Mouse (Mus musculus): ENCODE measurements around the gene Prpf6. TPM values are rescaled to one million over a fixed set of nuclear protein-coding genes. Genes with fewer than 3 reads are reported as not detected.

Prpf6 gene
- polyA plus RNA-seq, 1 experiment from 2014 or later: 69.5 TPM

DNA sequence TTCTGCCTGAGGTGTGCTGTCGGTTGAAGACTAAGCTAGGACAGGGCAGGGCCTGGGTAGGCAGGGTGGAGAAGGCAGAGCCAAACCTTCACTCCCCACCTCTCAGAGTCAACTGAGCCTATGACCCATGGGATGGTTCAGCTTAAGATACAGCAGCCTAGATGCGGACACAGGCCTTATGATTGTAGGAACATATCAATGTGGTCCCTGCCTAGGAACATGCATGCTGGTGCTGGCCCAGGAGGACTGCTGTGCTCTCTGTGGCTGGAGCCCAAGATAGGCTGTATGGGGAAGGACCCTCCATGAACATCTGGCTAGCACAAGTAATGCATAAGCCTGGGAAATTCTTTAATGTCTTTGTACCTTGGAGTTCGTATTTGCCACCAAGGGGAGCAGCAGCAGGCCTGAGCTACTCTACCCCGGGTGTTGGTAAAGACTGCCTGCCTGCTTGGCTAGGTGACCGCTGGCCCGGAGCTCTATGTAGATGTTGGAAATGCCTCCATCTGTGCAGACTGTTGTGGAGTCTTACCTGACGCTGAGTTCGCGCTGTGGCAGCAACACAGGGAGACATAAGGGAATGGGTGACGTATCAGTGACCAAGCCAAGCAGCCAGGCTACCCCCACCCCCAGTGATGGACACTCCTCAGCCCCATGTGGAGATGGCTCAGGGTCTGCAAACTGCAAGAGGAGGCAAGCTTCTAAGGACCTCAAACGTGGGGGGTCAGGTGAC is 19.6 kb upstream of the Prpf6 start:
- Histone ChIP-seq H3K9me3 (replicated peaks) (no peaks in the 10 kb centered on the region), H3K4me3 (replicated peaks) (no peak overlapping the region), H3K4me1 (no peaks in the 10 kb centered on the region), H3K4me2 (no peak overlapping the region), H3K27me3 (no peaks in the 10 kb centered on the region), H3K36me3 (peaks cover 27% of the 10 kb centered on the region), H3K9ac (no peak overlapping the region), H3K27ac (no peak overlapping the region)
- ATAC-seq (replicated peaks; ENCODE audit: low FRiP score): no peak
- 90% methylated on average over 11 of the region's 11 CpGs for WGBS

DNA sequence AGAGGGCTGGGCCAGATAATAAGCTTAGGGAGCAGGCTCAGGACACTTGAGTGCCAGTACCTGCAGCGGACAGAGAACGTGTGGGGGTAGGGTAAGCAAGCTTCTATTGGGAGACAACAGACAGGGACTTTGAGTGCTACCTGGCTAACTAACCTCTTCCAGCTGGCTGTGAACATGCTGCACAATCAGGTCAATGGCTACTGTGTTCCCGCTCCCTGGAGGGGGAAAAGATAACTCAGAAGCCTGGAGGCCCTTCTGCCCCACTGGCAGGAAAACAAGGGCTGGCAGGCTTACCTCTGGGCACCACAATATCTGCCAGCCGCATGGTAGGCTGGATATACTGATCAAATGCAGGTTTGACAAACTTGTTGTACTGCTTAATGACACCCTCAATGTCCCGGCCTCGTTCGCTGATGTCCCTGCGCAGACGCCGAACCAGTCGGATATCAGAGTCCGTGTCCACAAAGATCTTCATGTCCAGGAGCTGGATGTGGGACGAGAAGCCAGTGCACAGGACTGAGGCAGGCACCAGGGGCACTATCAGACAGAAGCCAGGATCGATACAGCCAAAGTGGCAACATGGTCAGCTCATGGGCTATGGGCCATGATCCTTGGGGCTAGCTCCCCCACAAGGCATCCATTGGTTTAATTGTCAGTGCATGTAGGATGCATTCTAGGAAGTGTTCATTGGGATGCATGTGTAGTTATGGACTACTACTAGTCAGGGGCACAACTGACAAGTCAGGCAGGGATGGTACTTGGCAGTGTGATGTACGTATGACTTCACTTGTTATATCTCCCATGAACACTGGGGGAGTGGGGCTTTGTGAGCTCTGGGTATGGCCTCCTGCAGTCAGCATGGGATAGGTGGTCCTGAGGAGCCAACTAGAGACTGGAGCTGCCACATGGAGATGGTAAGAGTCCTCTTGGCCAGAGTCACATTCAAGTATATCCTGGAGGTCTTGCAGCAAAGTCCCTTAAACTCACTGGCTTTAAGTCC is 18.4 kb upstream of the Prpf6 start:
- no peak overlapping the region for H3K27ac ChIP-seq
- H3K4me2 ChIP-seq: no peak overlapping the region
- no peaks in the 10 kb centered on the region for H3K9me3 ChIP-seq (replicated peaks)
- 91% methylated on average over 15 of the region's 15 CpGs for WGBS
- peaks cover 5% of the 10 kb centered on the region for H3K4me1 ChIP-seq
- H3K36me3 ChIP-seq: peaks cover 27% of the 10 kb centered on the region
- no peaks in the 10 kb centered on the region for H3K27me3 ChIP-seq
- no peak for ATAC-seq (replicated peaks; ENCODE audit: low FRiP score)
- H3K9ac ChIP-seq: no peak overlapping the region
- no peak overlapping the region for H3K4me3 ChIP-seq (replicated peaks)

DNA sequence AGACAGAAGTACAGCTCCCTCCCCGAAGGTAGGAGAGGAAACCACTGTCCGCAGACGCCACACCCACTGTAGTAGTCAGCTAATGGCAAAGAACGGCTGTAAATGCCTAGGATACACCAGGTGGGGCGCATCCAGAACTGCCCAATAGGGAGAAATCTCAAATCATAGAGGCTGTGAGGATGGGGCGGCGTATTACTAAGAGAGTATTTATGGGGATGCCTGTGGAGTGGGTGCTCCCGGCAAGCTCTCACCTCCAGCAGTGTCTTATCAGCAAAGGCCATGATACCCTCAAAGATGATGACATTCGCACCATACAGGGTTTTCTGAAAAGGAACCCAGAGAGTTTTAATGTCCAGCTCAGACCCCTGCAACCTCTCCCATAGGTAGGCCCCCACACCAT is 17.7 kb upstream of the Prpf6 start:
- ATAC-seq (replicated peaks; ENCODE audit: low FRiP score): no peak
- peaks cover 12% of the 10 kb centered on the region for H3K4me1 ChIP-seq
- H3K9me3 ChIP-seq (replicated peaks): no peaks in the 10 kb centered on the region
- H3K4me3 ChIP-seq (replicated peaks): no peak overlapping the region
- WGBS: 91% methylated on average over 9 of the region's 9 CpGs
- H3K27ac ChIP-seq: no peak overlapping the region
- peaks cover 27% of the 10 kb centered on the region for H3K36me3 ChIP-seq
- no peak overlapping the region for H3K4me2 ChIP-seq
- H3K27me3 ChIP-seq: no peaks in the 10 kb centered on the region
- H3K9ac ChIP-seq: no peak overlapping the region

DNA sequence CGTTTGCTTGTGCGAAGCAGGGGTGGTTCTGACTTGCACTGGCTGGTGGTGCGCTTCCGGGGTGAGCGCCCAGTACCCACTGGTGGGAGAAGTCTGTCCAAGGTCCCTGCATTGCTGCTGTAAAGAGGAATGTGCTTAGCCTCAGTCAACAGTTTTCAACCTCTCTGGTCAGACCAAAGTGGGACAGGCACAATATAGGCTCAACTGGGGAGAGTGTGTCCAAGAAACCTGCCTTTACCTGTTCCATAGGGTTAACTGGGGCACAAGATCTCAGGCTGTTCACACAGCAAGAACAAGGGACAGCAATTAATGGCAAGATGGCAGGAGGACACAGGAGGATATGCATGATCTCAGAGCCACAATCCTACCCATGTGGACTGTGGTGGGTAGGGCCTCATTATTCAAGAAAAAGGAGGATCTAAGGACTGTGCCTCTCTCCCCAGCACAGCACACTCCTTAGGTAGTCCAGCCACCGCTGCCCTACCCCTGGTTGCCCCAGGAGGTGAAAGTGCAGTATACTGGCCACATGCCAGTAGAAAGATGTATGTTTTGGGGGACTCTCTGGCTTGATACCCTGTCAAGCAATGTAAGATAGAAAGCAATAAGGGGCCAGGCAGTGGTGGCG is 16.6 kb upstream of the Prpf6 start:
- no peaks in the 10 kb centered on the region for H3K9me3 ChIP-seq (replicated peaks)
- peaks cover 23% of the 10 kb centered on the region for H3K4me1 ChIP-seq
- H3K4me2 ChIP-seq: no peak overlapping the region
- ATAC-seq (replicated peaks; ENCODE audit: low FRiP score): no peak
- H3K27ac ChIP-seq: no peak overlapping the region
- no peaks in the 10 kb centered on the region for H3K27me3 ChIP-seq
- H3K9ac ChIP-seq: no peak overlapping the region
- WGBS: 87% methylated on average over 7 of the region's 7 CpGs
- H3K36me3 ChIP-seq: peaks cover 27% of the 10 kb centered on the region
- no peak overlapping the region for H3K4me3 ChIP-seq (replicated peaks)

DNA sequence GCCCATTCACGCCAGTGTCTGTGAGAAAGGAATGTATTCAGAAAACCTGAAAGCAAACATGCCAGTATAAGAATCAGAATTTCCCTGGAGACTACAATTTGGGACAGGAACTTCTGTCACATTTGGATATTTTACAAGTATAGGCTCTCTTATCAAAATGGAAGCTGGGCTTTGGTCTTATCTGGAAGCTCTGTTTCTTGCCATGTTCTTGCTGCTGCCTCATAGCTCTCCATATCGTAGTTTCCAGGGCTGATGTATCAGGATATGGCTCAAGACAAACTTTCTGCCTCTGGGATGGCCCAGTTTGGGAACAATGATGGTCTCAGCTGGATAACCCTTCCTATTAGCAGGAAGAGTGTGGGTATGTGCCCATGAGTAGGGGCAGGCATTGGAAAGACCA is 15.1 kb upstream of the Prpf6 start:
- 91% methylated on average over 2 of the region's 2 CpGs for WGBS
- peaks cover 32% of the 10 kb centered on the region for H3K4me1 ChIP-seq
- H3K9me3 ChIP-seq (replicated peaks): no peaks in the 10 kb centered on the region
- no peak for ATAC-seq (replicated peaks; ENCODE audit: low FRiP score)
- H3K9ac ChIP-seq: no peak overlapping the region
- H3K27me3 ChIP-seq: no peaks in the 10 kb centered on the region
- H3K4me3 ChIP-seq (replicated peaks): no peak overlapping the region
- peaks cover 27% of the 10 kb centered on the region for H3K36me3 ChIP-seq
- no peak overlapping the region for H3K27ac ChIP-seq
- H3K4me2 ChIP-seq: no peak overlapping the region

DNA sequence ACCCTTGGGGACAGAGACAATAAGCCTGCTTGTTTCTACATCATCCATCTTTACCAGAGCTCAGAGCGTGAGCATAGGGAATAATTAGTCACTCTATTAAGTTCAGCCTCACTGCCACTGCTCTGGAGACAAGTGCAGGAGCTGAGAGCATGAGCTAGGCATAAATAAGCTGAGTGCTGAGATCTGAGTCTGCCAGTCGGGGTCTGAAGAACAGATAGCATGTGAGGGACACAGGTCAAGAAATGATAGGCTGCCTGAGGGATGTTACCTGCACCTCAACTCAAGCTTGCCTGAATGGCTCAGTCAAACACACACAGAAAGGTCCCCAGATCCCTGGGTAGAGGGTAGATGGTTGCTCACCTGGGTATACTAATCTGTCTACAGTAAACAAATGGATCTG is 14.5 kb upstream of the Prpf6 start:
- H3K4me1 ChIP-seq: peaks cover 35% of the 10 kb centered on the region
- 66% methylated on average over 2 of the region's 2 CpGs for WGBS
- H3K9me3 ChIP-seq (replicated peaks): no peaks in the 10 kb centered on the region
- no peak for ATAC-seq (replicated peaks; ENCODE audit: low FRiP score)
- H3K27ac ChIP-seq: no peak overlapping the region
- peaks cover 24% of the 10 kb centered on the region for H3K36me3 ChIP-seq
- no peak overlapping the region for H3K4me3 ChIP-seq (replicated peaks)
- H3K9ac ChIP-seq: no peak overlapping the region
- H3K27me3 ChIP-seq: no peaks in the 10 kb centered on the region
- H3K4me2 ChIP-seq: no peak overlapping the region

DNA sequence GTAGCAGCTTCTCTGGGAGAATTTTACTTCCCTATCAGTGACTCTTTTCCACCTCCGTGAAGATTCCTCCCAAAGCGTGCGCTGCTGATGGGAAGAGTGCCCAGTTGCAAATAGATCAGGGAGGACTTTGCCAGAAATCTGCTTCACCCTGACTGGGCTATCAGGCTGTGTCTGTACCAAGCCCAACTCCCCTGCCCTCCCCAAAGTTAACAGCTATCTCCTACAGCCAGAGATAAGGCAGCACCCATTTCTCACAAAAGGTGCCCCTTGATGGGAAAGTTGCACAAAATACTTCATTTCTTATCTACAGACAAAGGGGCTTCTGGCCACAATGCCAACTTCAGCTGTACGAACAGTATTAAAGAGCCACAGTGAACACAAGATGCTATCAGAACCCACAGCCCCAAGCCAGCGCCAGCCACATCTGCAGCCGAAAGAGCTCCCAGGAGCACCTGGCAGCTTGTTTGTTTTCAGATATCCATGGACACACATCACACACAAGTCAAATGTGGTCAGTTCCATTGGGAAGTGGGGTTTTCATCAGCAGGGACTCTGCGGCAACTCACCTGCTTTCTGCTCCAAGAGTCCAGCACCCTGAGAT is 13.6 kb upstream of the Prpf6 start:
- Histone ChIP-seq H3K4me1 (peaks cover 39% of the 10 kb centered on the region), H3K4me3 (replicated peaks) (no peak overlapping the region), H3K4me2 (no peak overlapping the region), H3K27ac (peak overlapping the region; percentile 93; the same call in 1 of the 2 replicates), H3K9me3 (replicated peaks) (no peaks in the 10 kb centered on the region), H3K9ac (0 out of 2 replicates have a peak overlapping the region, but pooled peaks have one; percentile 18), H3K36me3 (peaks cover 18% of the 10 kb centered on the region; the same call in 1 of the 2 replicates), H3K27me3 (no peaks in the 10 kb centered on the region)
- WGBS: 70% methylated on average over 7 of the region's 7 CpGs
- no peak for ATAC-seq (replicated peaks; ENCODE audit: low FRiP score)

DNA sequence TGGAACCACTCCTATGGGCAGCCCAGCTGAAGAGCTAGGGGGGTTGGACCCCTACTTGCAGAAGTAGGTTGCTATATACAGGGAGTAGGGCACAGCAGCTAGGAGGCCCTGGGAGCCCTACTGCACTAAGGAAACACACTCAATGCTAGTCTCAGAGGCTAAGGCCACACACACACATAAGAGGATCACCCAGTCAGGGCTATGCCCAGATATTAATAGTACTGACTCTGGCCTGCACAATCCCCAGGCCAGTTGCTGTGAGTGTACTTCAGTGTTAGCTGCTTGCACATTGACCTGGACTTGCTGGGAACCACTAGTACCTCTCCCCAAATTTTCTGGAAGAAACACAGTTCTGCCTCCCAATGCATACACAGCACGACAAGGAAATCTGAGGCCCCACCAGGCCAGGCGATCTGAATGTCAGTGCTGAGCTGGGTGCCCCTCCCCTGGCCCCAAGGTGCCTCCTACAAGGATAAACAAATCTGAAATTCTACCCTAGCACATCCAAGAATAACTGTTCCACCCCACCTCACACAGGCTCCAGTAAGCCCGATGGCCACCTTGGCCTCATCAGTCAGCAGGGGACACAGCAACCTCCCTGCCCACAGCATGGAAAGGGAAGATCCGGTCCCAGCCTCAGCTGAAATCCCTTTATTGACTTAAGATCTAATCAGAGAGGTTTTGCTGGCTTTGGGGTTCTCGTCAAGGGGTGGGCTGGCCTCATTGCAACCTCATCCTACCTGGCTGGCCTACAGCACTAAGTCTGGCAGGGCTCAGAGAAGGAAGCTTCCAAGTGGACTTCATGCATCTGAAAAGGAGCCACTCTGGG is 12.7 kb upstream of the Prpf6 start:
- no peaks in the 10 kb centered on the region for H3K27me3 ChIP-seq
- H3K36me3 ChIP-seq: peaks cover 17% of the 10 kb centered on the region
- WGBS: 19% methylated on average over 5 of the region's 5 CpGs
- H3K4me2 ChIP-seq: peak overlapping the region; percentile 22
- peak; percentile 38 for ATAC-seq (replicated peaks; ENCODE audit: low FRiP score)
- no peaks in the 10 kb centered on the region for H3K9me3 ChIP-seq (replicated peaks)
- H3K4me3 ChIP-seq (replicated peaks): no peak overlapping the region
- peaks cover 39% of the 10 kb centered on the region for H3K4me1 ChIP-seq
- peak overlapping the region; percentile 93 for H3K27ac ChIP-seq
- H3K9ac ChIP-seq: 0 out of 2 replicates have a peak overlapping the region, but pooled peaks have one; percentile 18

DNA sequence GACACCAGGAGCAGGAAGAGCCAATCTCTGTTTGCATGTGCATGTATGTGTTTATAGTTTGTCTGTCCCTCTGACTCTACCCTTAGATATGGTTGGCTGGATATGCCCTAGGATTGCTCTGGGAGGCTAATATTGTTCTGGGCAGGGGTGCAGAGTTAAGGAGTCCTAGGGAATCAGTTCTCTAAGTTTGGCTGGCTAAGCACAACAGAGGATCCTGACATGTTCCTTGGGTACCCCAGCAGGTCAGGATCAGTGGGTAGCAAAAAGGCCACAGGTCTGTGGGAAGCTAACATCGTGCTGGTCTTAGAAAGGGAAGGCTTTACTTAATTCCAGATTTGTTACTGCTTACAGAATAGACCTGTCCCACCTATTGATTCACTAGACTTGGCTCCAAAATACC is 12.0 kb upstream of the Prpf6 start:
- no peak for ATAC-seq (replicated peaks; ENCODE audit: low FRiP score)
- Histone ChIP-seq H3K9me3 (replicated peaks) (no peaks in the 10 kb centered on the region), H3K27me3 (no peaks in the 10 kb centered on the region), H3K4me3 (replicated peaks) (no peak overlapping the region), H3K36me3 (peaks cover 17% of the 10 kb centered on the region), H3K27ac (peak overlapping the region; percentile 93), H3K4me1 (peaks cover 39% of the 10 kb centered on the region), H3K9ac (no peak overlapping the region), H3K4me2 (peak overlapping the region; percentile 22; the same call in 1 of the 2 replicates)
- 94% methylated on average over 1 of the region's 1 CpGs for WGBS

DNA sequence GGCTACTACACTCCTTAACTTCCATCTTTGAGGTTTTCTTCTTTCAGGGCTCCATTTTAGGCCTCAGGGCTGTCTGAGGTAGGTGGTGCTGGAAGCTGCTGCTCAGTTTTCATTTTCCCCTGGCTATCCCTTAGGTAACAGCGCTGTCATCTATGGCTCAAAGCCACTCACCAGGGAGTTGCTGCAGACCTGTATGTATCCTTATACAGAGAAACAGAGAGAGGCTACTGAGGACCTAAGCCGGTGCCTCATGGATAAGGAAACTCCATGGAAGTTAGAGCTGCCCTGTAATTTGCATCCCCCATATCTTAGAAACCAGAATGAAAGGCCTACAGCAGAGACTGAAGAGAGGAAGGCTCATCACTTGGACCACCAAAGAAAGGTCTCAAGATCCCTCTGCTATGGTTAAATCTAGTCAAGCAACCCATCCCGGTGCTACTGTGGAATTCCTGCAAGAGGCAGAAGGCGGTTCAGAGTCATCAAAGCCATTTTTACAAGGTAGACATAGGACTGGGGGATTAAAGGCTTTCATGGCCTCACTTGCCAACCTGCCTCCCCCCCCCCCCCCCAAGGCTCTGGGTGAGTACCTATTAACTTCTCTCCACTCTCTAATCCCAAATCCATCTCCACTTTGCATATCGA is 11.4 kb upstream of the Prpf6 start:
- peak overlapping the region; percentile 93 for H3K27ac ChIP-seq
- H3K36me3 ChIP-seq: peaks cover 23% of the 10 kb centered on the region
- no peaks in the 10 kb centered on the region for H3K27me3 ChIP-seq
- 70% methylated on average over 5 of the region's 5 CpGs for WGBS
- peaks cover 39% of the 10 kb centered on the region for H3K4me1 ChIP-seq
- peak overlapping the region; percentile 78 for H3K9ac ChIP-seq
- no peak for ATAC-seq (replicated peaks; ENCODE audit: low FRiP score)
- no peaks in the 10 kb centered on the region for H3K9me3 ChIP-seq (replicated peaks)
- H3K4me2 ChIP-seq: peak overlapping the region; percentile 96
- peak overlapping the region; percentile 78 for H3K4me3 ChIP-seq (replicated peaks)
